Mouse (Mus musculus) hindbrain, embryonic 15.5 days (tissue): ENCODE data around the gene Cntd1. TPM values are rescaled to one million over a fixed set of nuclear protein-coding genes. Genes with fewer than 3 reads are reported as not detected.

Source experiments
- ATAC-seq: fragments of 200-750 bp; cut with Nextera tagmentation; 2 replicates; pipeline ENCODE4 v1.8.0; 2017; ENCODE audit warnings: low read depth, moderate number of reproducible peaks, moderate TSS enrichment; ENCODE audit not compliant: low FRiP score
- H3K27ac ChIP-seq: fragments of 300-500 bp; sonication (generic); replicated peaks from 2 replicates; pipeline ENCODE4 v1.5.1; 2015; ENCODE audit warnings: mild to moderate bottlenecking, inconsistent platforms
- H3K27me3 ChIP-seq: fragments of 300-500 bp; sonication (generic); 2 replicates; pipeline ENCODE4 v1.6.1; 2015; ENCODE audit warnings: control low read depth, inconsistent platforms
- H3K36me3 ChIP-seq: fragments of 300-500 bp; sonication (generic); 2 replicates; pipeline ENCODE4 v1.6.1; 2015; ENCODE audit warnings: control low read depth, inconsistent platforms
- H3K4me1 ChIP-seq: fragments of 300-500 bp; sonication (generic); replicated peaks from 2 replicates; pipeline ENCODE4 v1.6.1; 2015; ENCODE audit warnings: control low read depth, inconsistent platforms
- H3K4me2 ChIP-seq: fragments of 300-500 bp; sonication (generic); 2 replicates; pipeline ENCODE4 v1.6.1; 2015; ENCODE audit warnings: moderate library complexity, mild to moderate bottlenecking, inconsistent platforms
- H3K4me3 ChIP-seq: fragments of 300-500 bp; sonication (generic); 2 replicates; pipeline ENCODE4 v1.5.1; 2015; ENCODE audit warnings: mild to moderate bottlenecking, inconsistent platforms
- H3K9ac ChIP-seq: fragments of 300-500 bp; sonication (generic); 2 replicates; pipeline ENCODE4 v1.6.1; 2015; ENCODE audit warnings: inconsistent platforms
- H3K9me3 ChIP-seq: fragments of 300-500 bp; sonication (generic); 2 replicates; pipeline ENCODE4 v1.6.1; 2016; ENCODE audit warnings: control low read depth, inconsistent platforms
- WGBS: fragments of 180-500 bp; shearing (Covaris S2); methylation state at CpG from one replicate; pipeline ENCODE4 v1.1.7; 2015; 5-methylcytosine and 5-hydroxymethylcytosine counted together
- polyA plus RNA-seq: library from polyadenylated mRNA; unstranded; fragments of >200 nt; fragmentation: Nextera tagmentation; extraction: Ambion mirVana; gene quantifications from 2 replicates; pipeline ENCODE4 v1.2.1, GENCODE M21; 2015

Gene Cntd1
- 1.0 and 1.2 TPM in 2 replicates for polyA plus RNA-seq

- Histone ChIP-seq H3K4me2 (peak within 1 kb of the TSS; percentile 88), H3K9ac (peak within 1 kb of the TSS; percentile 94), H3K27me3 (no peaks in the 10 kb centered on the region), H3K4me3 (peak within 1 kb of the TSS; percentile 96), H3K36me3 (no peaks in the 10 kb centered on the region), H3K9me3 (no peaks in the 10 kb centered on the region), H3K4me1 (peaks cover 28% of the 10 kb centered on the region), H3K27ac (peak within 1 kb of the TSS; percentile 81)
- ATAC-seq = peak; percentile 97
- 10% methylated on average over 45 of the region's 45 CpGs for WGBS
These were observed at the start of gene Cntd1, which contains the start of gene Coa3 for GRCm38 (mm10) chr11:101278223-101279192. Gene Cntd1 (plus strand): TSS chr11:101279012. Gene Coa3 (minus strand): TSS chr11:101279114.

GRCm38 (mm10) chr11:101229361-101229900 lies 49.4 kb upstream of the Cntd1 start:
- 22% methylated on average over 8 of the region's 8 CpGs for WGBS
- Histone ChIP-seq H3K4me2 (no peak overlapping the region), H3K4me1 (peaks cover 29% of the 10 kb centered on the region), H3K9ac (no peak overlapping the region), H3K4me3 (no peak overlapping the region), H3K9me3 (no peaks in the 10 kb centered on the region), H3K27me3 (no peaks in the 10 kb centered on the region), H3K36me3 (no peaks in the 10 kb centered on the region), H3K27ac (peak overlapping the region; percentile 76; the same call in 1 of the 2 replicates)
- no peak for ATAC-seq

GRCm38 (mm10) chr11:101230061-101230511 lies 48.7 kb upstream of the Cntd1 start:
- Histone ChIP-seq H3K4me3 (no peak overlapping the region), H3K9ac (no peak overlapping the region), H3K27me3 (no peaks in the 10 kb centered on the region), H3K9me3 (no peaks in the 10 kb centered on the region), H3K27ac (peak overlapping the region; percentile 76), H3K4me1 (peaks cover 28% of the 10 kb centered on the region), H3K36me3 (no peaks in the 10 kb centered on the region), H3K4me2 (no peak overlapping the region)
- ATAC-seq = no peak
- 24% methylated on average over 2 of the region's 2 CpGs for WGBS

- Histone ChIP-seq H3K9me3 (no peaks in the 10 kb centered on the region), H3K36me3 (no peaks in the 10 kb centered on the region), H3K27me3 (no peaks in the 10 kb centered on the region), H3K4me3 (no peak overlapping the region), H3K27ac (peak overlapping the region; percentile 76), H3K9ac (no peak overlapping the region), H3K4me2 (peak overlapping the region; percentile 37; the same call in 1 of the 2 replicates), H3K4me1 (peaks cover 23% of the 10 kb centered on the region)
- no peak for ATAC-seq
- WGBS = 11% methylated on average over 5 of the region's 5 CpGs
These were observed 48.3 kb upstream of the Cntd1 start for GRCm38 (mm10) chr11:101230526-101230925.

- Histone ChIP-seq H3K4me3 (no peak overlapping the region), H3K4me2 (peak overlapping the region; percentile 37), H3K9ac (no peak overlapping the region), H3K27me3 (no peaks in the 10 kb centered on the region), H3K27ac (peak overlapping the region; percentile 76), H3K4me1 (peaks cover 20% of the 10 kb centered on the region), H3K36me3 (no peaks in the 10 kb centered on the region), H3K9me3 (no peaks in the 10 kb centered on the region)
- no peak for ATAC-seq
- 14% methylated on average over 18 of the region's 18 CpGs for WGBS
These were observed 47.6 kb upstream of the Cntd1 start for GRCm38 (mm10) chr11:101230991-101231871.

- Histone ChIP-seq H3K27me3 (no peaks in the 10 kb centered on the region), H3K27ac (peak overlapping the region; percentile 76)
- no peak for ATAC-seq
These were observed 46.6 kb upstream of the Cntd1 start for GRCm38 (mm10) chr11:101232010-101232839.

GRCm38 (mm10) chr11:101233240-101233639 lies 45.6 kb upstream of the Cntd1 start:
- Histone ChIP-seq H3K36me3 (no peaks in the 10 kb centered on the region), H3K9me3 (no peaks in the 10 kb centered on the region), H3K4me2 (no peak overlapping the region), H3K9ac (no peak overlapping the region), H3K4me1 (peaks cover 16% of the 10 kb centered on the region), H3K27me3 (no peaks in the 10 kb centered on the region), H3K27ac (no peak overlapping the region), H3K4me3 (no peak overlapping the region)
- ATAC-seq = no peak
- WGBS = 77% methylated on average over 1 of the region's 1 CpGs

More at GRCm38 (mm10) chr11:101232010-101232839, 46.6 kb upstream of the Cntd1 start:
- peak overlapping the region; percentile 37; the same call in 1 of the 2 replicates for H3K4me2 ChIP-seq
- peaks cover 16% of the 10 kb centered on the region for H3K4me1 ChIP-seq
- WGBS = 64% methylated on average over 6 of the region's 6 CpGs
- no peaks in the 10 kb centered on the region for H3K9me3 ChIP-seq
- no peak overlapping the region for H3K4me3 ChIP-seq
- no peaks in the 10 kb centered on the region for H3K36me3 ChIP-seq
- H3K9ac ChIP-seq = no peak overlapping the region

- no peak for ATAC-seq
- H3K9ac ChIP-seq = no peak overlapping the region
- H3K9me3 ChIP-seq = no peaks in the 10 kb centered on the region
- no peaks in the 10 kb centered on the region for H3K36me3 ChIP-seq
- H3K4me3 ChIP-seq = no peak overlapping the region
- H3K4me1 ChIP-seq = peaks cover 16% of the 10 kb centered on the region
- H3K4me2 ChIP-seq = no peak overlapping the region
- no peaks in the 10 kb centered on the region for H3K27me3 ChIP-seq
- H3K27ac ChIP-seq = no peak overlapping the region
These were observed 44.7 kb upstream of the Cntd1 start for GRCm38 (mm10) chr11:101234124-101234523.

- Histone ChIP-seq H3K4me2 (no peak overlapping the region), H3K4me1 (peaks cover 13% of the 10 kb centered on the region), H3K27me3 (no peaks in the 10 kb centered on the region), H3K27ac (no peak overlapping the region), H3K4me3 (no peak overlapping the region), H3K9ac (no peak overlapping the region), H3K36me3 (no peaks in the 10 kb centered on the region), H3K9me3 (no peaks in the 10 kb centered on the region)
- ATAC-seq = no peak
These were observed 43.4 kb upstream of the Cntd1 start for GRCm38 (mm10) chr11:101235429-101235828.

- no peaks in the 10 kb centered on the region for H3K4me1 ChIP-seq
- H3K9me3 ChIP-seq = no peaks in the 10 kb centered on the region
- no peak for ATAC-seq
- H3K27me3 ChIP-seq = no peaks in the 10 kb centered on the region
- no peak overlapping the region for H3K27ac ChIP-seq
- no peak overlapping the region for H3K4me3 ChIP-seq
- H3K36me3 ChIP-seq = no peaks in the 10 kb centered on the region
- H3K9ac ChIP-seq = no peak overlapping the region
- no peak overlapping the region for H3K4me2 ChIP-seq
- 94% methylated on average over 5 of the region's 5 CpGs for WGBS
These were observed 42.0 kb upstream of the Cntd1 start for GRCm38 (mm10) chr11:101236782-101237181.
